Mouse (Mus musculus): ENCODE results near the gene Gpc6. TPM values are rescaled to one million over a fixed set of nuclear protein-coding genes. Genes with fewer than 3 reads are reported as not detected.

Gpc6 gene
- total and polyA plus RNA-seq, 3 experiments: not detected

DNA sequence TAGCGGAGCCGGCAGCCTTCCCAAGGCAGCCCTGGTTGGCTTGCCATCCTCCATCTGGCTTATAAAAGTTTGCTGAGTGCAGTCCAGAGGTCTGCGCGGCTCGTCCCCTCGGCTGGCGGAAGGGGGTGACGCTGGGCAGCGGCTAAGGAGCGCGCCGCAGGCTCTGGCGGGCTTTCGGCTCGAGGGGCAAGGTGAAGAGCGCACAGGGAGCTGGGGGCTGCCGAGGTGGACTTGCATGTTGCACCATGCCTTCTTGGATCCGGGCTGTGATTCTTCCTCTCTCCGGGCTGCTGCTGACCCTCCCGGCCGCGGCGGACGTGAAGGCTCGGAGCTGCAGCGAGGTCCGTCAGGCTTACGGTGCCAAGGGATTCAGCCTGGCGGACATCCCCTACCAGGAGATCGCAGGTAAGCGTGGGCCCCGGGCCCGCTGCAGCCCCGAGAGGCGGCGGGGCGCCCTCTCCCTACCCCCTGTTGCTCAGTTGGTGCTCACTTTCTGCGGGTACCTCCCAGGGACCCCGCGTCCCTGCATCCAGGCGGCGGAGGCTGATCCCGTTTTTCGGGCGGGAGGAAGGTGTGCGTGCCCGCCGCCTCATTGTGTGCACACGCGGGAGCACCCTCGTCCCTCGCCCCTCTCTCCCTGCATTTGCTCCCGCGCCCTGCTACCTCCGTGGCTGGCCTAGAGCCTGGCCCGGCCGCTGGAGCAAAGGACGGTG, 732 bp downstream of the Gpc6 start:
- no peaks in the 10 kb centered on the region for H3K4me1 ChIP-seq (ENCODE audit: control insufficient read depth in 1 of 2, insufficient read depth in 2 of 2, low read length in 2 of 2)
- no peaks in the 10 kb centered on the region for H3K79me2 ChIP-seq (ENCODE audit: control insufficient read depth, insufficient read depth, low read length, poor library complexity)
- H3K36me3 ChIP-seq (ENCODE audit: control insufficient read depth in 1 of 2, insufficient read depth in 2 of 2, low read length in 2 of 2): no peaks in the 10 kb centered on the region
- no peaks in the 10 kb centered on the region for H3K27me3 ChIP-seq (ENCODE audit: control insufficient read depth in 1 of 2, insufficient read depth in 2 of 2, low read length in 2 of 2)
- TF ChIP-seq POLR2AphosphoS2 (IDR thresholded peaks at IDR 0.05; ENCODE audit: low read length): no peak
- no peak for TF ChIP-seq USF2 (IDR thresholded peaks at IDR 0.05; ENCODE audit: borderline replicate concordance in 1 of 2, insufficient read depth in 1 of 2, low read depth in 1 of 2, low read length in 2 of 2)
- no peak for TF ChIP-seq CHD2 (IDR thresholded peaks at IDR 0.05; ENCODE audit: low read length)
- no peak for TF ChIP-seq MXI1 (IDR thresholded peaks at IDR 0.05; ENCODE audit: low read depth, low read length)
- TF ChIP-seq BHLHE40 (IDR thresholded peaks at IDR 0.05; ENCODE audit: borderline replicate concordance, low read depth, low read length): no peak
- no peak for TF ChIP-seq UBTF (IDR thresholded peaks at IDR 0.05; ENCODE audit: borderline replicate concordance, insufficient read depth, low read depth, low read length)
- no peak for TF ChIP-seq ELF1 (IDR thresholded peaks at IDR 0.05; ENCODE audit: low read depth, low read length)
- no peak for TF ChIP-seq HCFC1 (IDR thresholded peaks at IDR 0.05; ENCODE audit: low read depth, low read length)
- TF ChIP-seq TCF12 (IDR thresholded peaks at IDR 0.05; ENCODE audit: low read depth, low read length): no peak
- TF ChIP-seq KAT2A (conservative IDR thresholded peaks at IDR 0.05; ENCODE audit: low read depth, low read length): no peak
- no peak for TF ChIP-seq RAD21 (IDR thresholded peaks at IDR 0.05; ENCODE audit: low read depth, low read length)
- no peak for TF ChIP-seq MYB (IDR thresholded peaks at IDR 0.05; ENCODE audit: low read depth, low read length)
- TF ChIP-seq CHD1 (IDR thresholded peaks at IDR 0.05; ENCODE audit: low read depth, low read length): no peak
- no peak for TF ChIP-seq USF1 (IDR thresholded peaks at IDR 0.05; ENCODE audit: low read depth, low read length)
- no peak for TF ChIP-seq E2F4 (IDR thresholded peaks at IDR 0.05; ENCODE audit: borderline replicate concordance, low read depth, low read length)
- no peak for TF ChIP-seq NELFE (IDR thresholded peaks at IDR 0.05; ENCODE audit: low read depth, low read length)
- TF ChIP-seq RCOR1 (IDR thresholded peaks at IDR 0.05; ENCODE audit: low read depth, low read length): no peak
- H3K4me3 ChIP-seq (ENCODE audit: control insufficient read depth in 1 of 2, insufficient read depth in 1 of 2, low read depth in 2 of 2, low read length in 2 of 2): no peak overlapping the region
- DNase-seq (ENCODE audit: low read depth, low spot score): no peak
- H3K9me3 ChIP-seq (replicated peaks; ENCODE audit: insufficient read depth, low read length): no peaks in the 10 kb centered on the region
- H3K9ac ChIP-seq (ENCODE audit: control insufficient read depth, low read depth, low read length, poor library complexity, severe bottlenecking): no peak overlapping the region
- no peak overlapping the region for H3K27ac ChIP-seq (ENCODE audit: control insufficient read depth, low read depth, low read length)

DNA sequence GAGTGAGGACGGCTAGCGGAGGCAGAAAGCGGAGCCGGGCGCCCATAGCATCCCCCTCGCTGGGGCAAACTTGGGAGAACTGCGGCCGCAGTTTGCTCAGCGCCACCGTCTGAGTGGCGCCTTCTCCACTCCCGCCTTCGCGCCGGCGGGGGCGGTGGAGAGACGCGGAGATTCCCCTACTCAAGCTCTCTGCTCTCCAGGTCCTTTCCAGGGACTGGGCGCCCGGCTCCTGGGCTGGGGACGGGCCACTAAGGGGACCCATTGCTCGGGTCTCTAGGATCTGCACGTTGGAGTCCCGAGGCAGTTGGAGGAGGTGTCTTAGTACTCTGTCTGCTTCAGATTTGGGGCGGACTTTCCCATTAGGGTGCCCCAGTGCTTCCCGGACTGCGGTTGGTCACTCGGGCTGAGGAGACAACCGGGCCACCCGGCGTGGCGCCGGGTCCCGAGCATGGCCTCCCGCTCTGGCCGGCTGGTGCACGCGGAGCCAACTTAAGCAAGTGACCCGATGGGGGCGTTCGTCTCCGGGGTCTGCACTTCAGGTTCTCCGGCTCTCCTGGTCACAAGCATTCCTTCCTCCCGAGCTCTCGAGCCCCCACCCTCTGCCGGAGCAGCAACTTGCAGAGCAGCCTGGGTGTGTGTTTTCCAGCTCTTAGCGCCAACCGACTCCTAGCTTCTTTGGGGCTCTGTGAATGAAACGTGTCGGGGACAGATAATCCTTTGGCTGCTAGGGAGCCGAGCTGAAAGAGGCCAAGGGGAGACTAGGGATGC, 1.5 kb downstream of the Gpc6 start:
- H3K4me1 ChIP-seq (ENCODE audit: control insufficient read depth in 1 of 2, insufficient read depth in 2 of 2, low read length in 2 of 2): no peaks in the 10 kb centered on the region
- DNase-seq (ENCODE audit: low read depth, low spot score): no peak
- no peak overlapping the region for H3K9ac ChIP-seq (ENCODE audit: control insufficient read depth, low read depth, low read length, poor library complexity, severe bottlenecking)
- no peaks in the 10 kb centered on the region for H3K9me3 ChIP-seq (replicated peaks; ENCODE audit: insufficient read depth, low read length)
- no peaks in the 10 kb centered on the region for H3K27me3 ChIP-seq (ENCODE audit: control insufficient read depth in 1 of 2, insufficient read depth in 2 of 2, low read length in 2 of 2)
- H3K79me2 ChIP-seq (ENCODE audit: control insufficient read depth, insufficient read depth, low read length, poor library complexity): no peaks in the 10 kb centered on the region
- no peak overlapping the region for H3K4me3 ChIP-seq (ENCODE audit: control insufficient read depth in 1 of 2, insufficient read depth in 1 of 2, low read depth in 2 of 2, low read length in 2 of 2)
- no peaks in the 10 kb centered on the region for H3K36me3 ChIP-seq (ENCODE audit: control insufficient read depth in 1 of 2, insufficient read depth in 2 of 2, low read length in 2 of 2)
- no peak overlapping the region for H3K27ac ChIP-seq (ENCODE audit: control insufficient read depth, low read depth, low read length)
- TF ChIP-seq ZKSCAN1 (IDR thresholded peaks at IDR 0.05; ENCODE audit: low read depth, low read length): no peak
- no peak for TF ChIP-seq CTCF (IDR thresholded peaks at IDR 0.05 in 2 of 3, conservative IDR thresholded peaks at IDR 0.05 in 1 of 3; ENCODE audit: control insufficient read depth in 1 of 3, insufficient read depth in 1 of 3, low read depth in 2 of 3, low read length in 3 of 3, poor library complexity in 1 of 3, severe bottlenecking in 1 of 3)
- TF ChIP-seq BHLHE40 (IDR thresholded peaks at IDR 0.05; ENCODE audit: borderline replicate concordance, low read depth, low read length): no peak
- TF ChIP-seq TBP (IDR thresholded peaks at IDR 0.05; ENCODE audit: low read depth, low read length): no peak
- TF ChIP-seq ZMIZ1 (IDR thresholded peaks at IDR 0.05; ENCODE audit: low read depth, low read length): no peak
- TF ChIP-seq SIN3A (IDR thresholded peaks at IDR 0.05; ENCODE audit: low read length): no peak
- TF ChIP-seq KAT2A (conservative IDR thresholded peaks at IDR 0.05; ENCODE audit: low read depth, low read length): no peak
- no peak for TF ChIP-seq UBTF (IDR thresholded peaks at IDR 0.05; ENCODE audit: borderline replicate concordance, insufficient read depth, low read depth, low read length)
- TF ChIP-seq TAL1 (IDR thresholded peaks at IDR 0.05; ENCODE audit: low read length): no peak
- TF ChIP-seq RAD21 (IDR thresholded peaks at IDR 0.05; ENCODE audit: low read depth, low read length): no peak
- TF ChIP-seq CHD1 (IDR thresholded peaks at IDR 0.05; ENCODE audit: low read depth, low read length): no peak
- TF ChIP-seq MYC (IDR thresholded peaks at IDR 0.05; ENCODE audit: low read depth, low read length): no peak
- TF ChIP-seq POLR2AphosphoS2 (IDR thresholded peaks at IDR 0.05; ENCODE audit: low read length): no peak
- TF ChIP-seq USF1 (IDR thresholded peaks at IDR 0.05; ENCODE audit: low read depth, low read length): no peak
- no peak for TF ChIP-seq CHD2 (IDR thresholded peaks at IDR 0.05; ENCODE audit: low read length)
- no peak for TF ChIP-seq ZNF384 (IDR thresholded peaks at IDR 0.05; ENCODE audit: low read depth, low read length)
